Mouse (Mus musculus) lung, adult 2 months (tissue): Measurements from ENCODE around the gene Tsen34.

Experiments
- CTCF ChIP-seq: fragments of 200-500 bp; IDR thresholded peaks from 2 replicates; pipeline ENCODE4 v1.5.1; 2011; ENCODE audit warnings: mild to moderate bottlenecking, low read length, control low read depth; ENCODE audit not compliant: insufficient read depth
- POLR2A ChIP-seq: fragments of 200-500 bp; IDR thresholded peaks from 2 replicates; pipeline ENCODE4 v1.6.1; 2011; ENCODE audit warnings: low read depth, mild to moderate bottlenecking, control low read depth, low read length, borderline replicate concordance; ENCODE audit errors: extremely low read depth

DNA sequence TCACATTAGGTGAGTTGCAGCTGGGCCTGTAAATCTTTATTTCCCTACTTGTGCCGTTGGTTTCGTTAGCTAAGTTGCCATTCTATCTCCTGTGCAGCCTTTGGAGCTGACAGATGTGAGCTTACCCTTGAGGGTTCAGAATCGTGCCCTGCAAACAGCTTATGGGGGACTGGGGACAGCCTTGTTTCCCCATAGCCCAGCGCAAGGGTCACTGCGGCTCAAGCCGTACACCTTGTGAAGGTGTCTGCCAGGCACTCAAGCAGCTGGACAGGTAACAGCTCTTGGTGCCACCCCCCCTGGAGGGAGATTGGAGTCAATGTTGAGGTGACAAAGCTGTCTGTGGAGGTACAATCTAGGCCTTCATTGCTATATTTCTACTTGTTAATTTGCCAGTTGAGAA lies 13.2 kb downstream of the Tsen34 start:
- TF ChIP-seq CTCF, result no peak
- no peak for TF ChIP-seq POLR2A
